Mouse (Mus musculus) ES-Bruce4 (cell line): ENCODE data around the gene Nrxn3.

Source experiments
- CTCF ChIP-seq: IDR thresholded peaks from one replicate; pipeline ENCODE4 v1.8.1; 2011; ENCODE audit warnings: low read depth, low read length
- POLR2A ChIP-seq: IDR thresholded peaks from one replicate; pipeline ENCODE4 v1.8.1; 2011; ENCODE audit warnings: low read length; ENCODE audit not compliant: insufficient read depth

- TF ChIP-seq POLR2A, result no peak
- TF ChIP-seq CTCF, result no peak
These were observed 86.3 kb downstream of the Nrxn3 start for GRCm38 (mm10) chr12:88808947-88809346.
